Mouse (Mus musculus): ENCODE data around the gene Myoc.

GRCm38 (mm10) chr1:162646083-162646686, 7.2 kb downstream of the Myoc start:
- no peak for TF ChIP-seq POLR2A (IDR thresholded peaks at IDR 0.05; ENCODE audit: control insufficient read depth, low read depth, low read length)
- peak; percentile 26; the same call in 1 of the 2 replicates for TF ChIP-seq CTCF (IDR thresholded peaks at IDR 0.05; ENCODE audit: control insufficient read depth, insufficient read depth, insufficient replicate concordance, low read depth, low read length)
